Mouse (Mus musculus) intestine, embryonic 16.5 days (tissue): ENCODE measurements around the gene Gm2004. TPM values are rescaled to one million over a fixed set of nuclear protein-coding genes. Genes with fewer than 3 reads are reported as not detected.
"Not testable (repeated sequence)": the region's sequence is repeated elsewhere in the genome, so short reads cannot be mapped to it uniquely, and the experiment has no call there.

Experiments used
- ATAC-seq: fragments of 200-750 bp; cut with Nextera tagmentation; 2 replicates; pipeline ENCODE4 v1.8.0; 2017; ENCODE audit warnings: moderate TSS enrichment, moderate library complexity
- H3K27ac ChIP-seq: fragments of 300-500 bp; sonication (generic); 2 replicates; pipeline ENCODE4 v1.5.1; 2014; ENCODE audit warnings: mild to moderate bottlenecking, low read length
- H3K27me3 ChIP-seq: fragments of 300-500 bp; sonication (generic); replicated peaks from 2 replicates; pipeline ENCODE4 v1.6.1; 2014; ENCODE audit warnings: low read length, control low read depth, mixed read lengths; ENCODE audit not compliant: control insufficient read depth, insufficient read depth
- H3K36me3 ChIP-seq: fragments of 300-500 bp; sonication (generic); 2 replicates; pipeline ENCODE4 v1.6.1; 2014; ENCODE audit warnings: low read length, control low read depth; ENCODE audit not compliant: control insufficient read depth, insufficient read depth
- H3K4me1 ChIP-seq: fragments of 300-500 bp; sonication (generic); 2 replicates; pipeline ENCODE4 v1.6.1; 2014; ENCODE audit warnings: low read length, control low read depth, mixed read lengths; ENCODE audit not compliant: control insufficient read depth, insufficient read depth
- H3K4me2 ChIP-seq: fragments of 300-500 bp; sonication (generic); 2 replicates; pipeline ENCODE4 v1.6.1; 2014; ENCODE audit warnings: low read depth, low read length, control low read depth
- H3K4me3 ChIP-seq: fragments of 300-500 bp; sonication (generic); 2 replicates; pipeline ENCODE4 v1.5.1; 2014; ENCODE audit warnings: mild to moderate bottlenecking, low read length
- H3K9ac ChIP-seq: fragments of 300-500 bp; sonication (generic); 2 replicates; pipeline ENCODE4 v1.6.1; 2014; ENCODE audit warnings: low read depth, low read length
- H3K9me3 ChIP-seq: fragments of 300-500 bp; sonication (generic); 2 replicates; pipeline ENCODE4 v1.6.1; 2016; ENCODE audit warnings: low read length, control low read depth; ENCODE audit not compliant: control insufficient read depth
- WGBS: fragments of 180-500 bp; shearing (Covaris S2); extraction: QIAGEN DNeasy Blood & Tissue Kit; methylation state at CpG from one replicate; pipeline ENCODE4 v1.1.7; 2014; 5-methylcytosine and 5-hydroxymethylcytosine counted together
- polyA plus RNA-seq: library from polyadenylated mRNA; unstranded; fragments of >200 nt; fragmentation: Nextera tagmentation; extraction: Ambion mirVana; gene quantifications from 2 replicates; pipeline ENCODE4 v1.2.1, GENCODE M21; 2015

Gm2004 gene
- polyA plus RNA-seq, result 1.4 TPM in 2 replicates

GRCm38 (mm10) chr2:176149725-176150124 is at the start of gene Gm2004:
Gene Gm2004 (minus strand): TSS chr2:176149825.
- H3K9me3 ChIP-seq, H3K4me1 ChIP-seq, H3K4me3 ChIP-seq, H3K9ac ChIP-seq, H3K4me2 ChIP-seq, H3K27ac ChIP-seq, H3K36me3 ChIP-seq, ATAC-seq, H3K27me3 ChIP-seq: not testable (repeated sequence)
- no CpG with 5 or more reads among the region's 2 CpGs for WGBS

Other genes starting within 250 kb of the Gm2004 start
- gene Zfp966, start 218.7 kb downstream of the Gm2004 start, polyA plus RNA-seq, result 1.6 and 2.2 TPM in 2 replicates
- gene Gm2026, start 184.5 kb downstream of the Gm2004 start, polyA plus RNA-seq, result 16.2 and 20.8 TPM in 2 replicates
- gene 2210418O10Rik, start 76.7 kb upstream of the Gm2004 start, polyA plus RNA-seq, result 9.6 and 12.0 TPM in 2 replicates
- not detected in 2 replicates for gene Gm11009, start 169.7 kb upstream of the Gm2004 start, polyA plus RNA-seq